Mouse (Mus musculus): ENCODE data around the gene Tecpr2.

- TF ChIP-seq CTCF (IDR thresholded peaks at IDR 0.05) (no peak), POLR2A (IDR thresholded peaks at IDR 0.05; ENCODE audit: insufficient read depth, low read depth, low read length) (no peak)
These were observed 43.8 kb downstream of the Tecpr2 start for GRCm38 (mm10) chr12:110932820-110933219.

Measured in heart, adult 2 months (tissue).